Mouse (Mus musculus) MEL (cell line): ENCODE results near the gene Olfr362. TPM values are rescaled to one million over a fixed set of nuclear protein-coding genes. Genes with fewer than 3 reads are reported as not detected.
"Not testable (repeated sequence)": the region's sequence is repeated elsewhere in the genome, so short reads cannot be mapped to it uniquely, and the experiment has no call there.

Experiments
- DNase-seq: peaks from one replicate; pipeline ENCODE4 v3.0.0; 2011; ENCODE audit warnings: low read depth, low spot score
- H3K27ac ChIP-seq: 2 replicates; pipeline ENCODE4 v1.5.1; 2012; ENCODE audit warnings: low read depth, mild to moderate bottlenecking, control low read depth, low read length, moderate library complexity; ENCODE audit not compliant: control insufficient read depth
- H3K27me3 ChIP-seq, 2 experiments: fragments of 150-350 bp in 1 of 2; sonication (generic) in 1 of 2; 2 replicates each; pipeline ENCODE4 v1.6.1; 2012; ENCODE audit warnings: low read length in 2 of 2, mild to moderate bottlenecking in 2 of 2, improper control_type of control experiment in 1 of 2, moderate library complexity in 1 of 2; ENCODE audit not compliant: insufficient read depth in 2 of 2, control insufficient read depth in 1 of 2
- H3K36me3 ChIP-seq, 2 experiments: 2 replicates each; pipeline ENCODE4 v1.6.1; 2012 to 2014; ENCODE audit warnings: low read length in 2 of 2, improper control_type of control experiment in 1 of 2, inconsistent platforms in 1 of 2, mild to moderate bottlenecking in 1 of 2; ENCODE audit not compliant: insufficient read depth in 2 of 2, control insufficient read depth in 1 of 2
- H3K4me1 ChIP-seq, 2 experiments: fragments of 150-350 bp in 1 of 2; sonication (generic) in 1 of 2; 2 replicates each; pipeline ENCODE4 v1.6.1; 2012; ENCODE audit warnings: low read length in 2 of 2, improper control_type of control experiment in 1 of 2, mild to moderate bottlenecking in 1 of 2; ENCODE audit not compliant: insufficient read depth in 2 of 2, control insufficient read depth in 1 of 2
- H3K4me3 ChIP-seq, 2 experiments: fragments of 150-350 bp in 1 of 2; sonication (generic) in 1 of 2; 2 replicates each; pipeline ENCODE4 v1.5.1; 2012; ENCODE audit warnings: low read depth in 2 of 2, low read length in 2 of 2, mild to moderate bottlenecking in 2 of 2, moderate library complexity in 2 of 2, control low read depth in 1 of 2, improper control_type of control experiment in 1 of 2; ENCODE audit not compliant: control insufficient read depth in 1 of 2, insufficient read depth in 1 of 2
- H3K79me2 ChIP-seq: 2 replicates; pipeline ENCODE4 v1.6.1; 2012; ENCODE audit warnings: mild to moderate bottlenecking, low read length, moderate library complexity; ENCODE audit not compliant: control insufficient read depth, poor library complexity, insufficient read depth
- H3K9ac ChIP-seq: 2 replicates; pipeline ENCODE4 v1.6.1; 2012; ENCODE audit warnings: low read depth, mild to moderate bottlenecking, control low read depth, low read length, moderate library complexity; ENCODE audit not compliant: control insufficient read depth, poor library complexity, severe bottlenecking
- H3K9me3 ChIP-seq: fragments of 150-350 bp; sonication (generic); replicated peaks from 2 replicates; pipeline ENCODE4 v1.6.1; 2012; ENCODE audit warnings: mild to moderate bottlenecking, low read length, improper control_type of control experiment, moderate library complexity; ENCODE audit not compliant: insufficient read depth
- BHLHE40 ChIP-seq: IDR thresholded peaks from 2 replicates; pipeline ENCODE4 v1.6.1; 2012; ENCODE audit warnings: low read depth, mild to moderate bottlenecking, inconsistent platforms, low read length, improper control_type of control experiment, borderline replicate concordance
- CHD1 ChIP-seq: IDR thresholded peaks from 2 replicates; pipeline ENCODE4 v1.6.1; 2012; ENCODE audit warnings: low read depth, mild to moderate bottlenecking, inconsistent platforms, low read length, improper control_type of control experiment
- E2F4 ChIP-seq: IDR thresholded peaks from 2 replicates; pipeline ENCODE4 v1.6.1; 2011; ENCODE audit warnings: low read depth, low read length, improper control_type of control experiment, borderline replicate concordance
- GATA1 ChIP-seq: IDR thresholded peaks from 2 replicates; pipeline ENCODE4 v1.6.1; 2011; ENCODE audit warnings: low read depth, low read length, improper control_type of control experiment
- JUND ChIP-seq: IDR thresholded peaks from 2 replicates; pipeline ENCODE4 v1.6.1; 2011; ENCODE audit warnings: low read depth, mild to moderate bottlenecking, improper control_type of control experiment, low read length
- KAT2A ChIP-seq: conservative IDR thresholded peaks from 2 replicates; pipeline ENCODE4 v1.6.1; 2012; ENCODE audit warnings: low read depth, low read length, improper control_type of control experiment, inconsistent platforms
- MAX ChIP-seq: IDR thresholded peaks from 2 replicates; pipeline ENCODE4 v1.6.1; 2011; ENCODE audit warnings: low read length, improper control_type of control experiment
- MAZ ChIP-seq: IDR thresholded peaks from 2 replicates; pipeline ENCODE4 v1.6.1; 2012; ENCODE audit warnings: low read depth, mild to moderate bottlenecking, inconsistent platforms, low read length, improper control_type of control experiment
- MXI1 ChIP-seq: IDR thresholded peaks from 2 replicates; pipeline ENCODE4 v1.6.1; 2011; ENCODE audit warnings: mild to moderate bottlenecking, low read depth, low read length, improper control_type of control experiment
- MYC ChIP-seq: IDR thresholded peaks from 2 replicates; pipeline ENCODE4 v1.6.1; 2011; ENCODE audit warnings: low read depth, mild to moderate bottlenecking, low read length, improper control_type of control experiment, moderate library complexity
- NRF1 ChIP-seq: IDR thresholded peaks from 2 replicates; pipeline ENCODE4 v1.6.1; 2014; ENCODE audit warnings: low read depth, mild to moderate bottlenecking, inconsistent platforms, low read length, improper control_type of control experiment, moderate library complexity; ENCODE audit not compliant: poor library complexity, insufficient read depth, severe bottlenecking
- POLR2AphosphoS5 ChIP-seq: IDR thresholded peaks from 2 replicates; pipeline ENCODE4 v1.6.1; 2012; ENCODE audit warnings: low read depth, borderline replicate concordance, mild to moderate bottlenecking, inconsistent platforms, low read length, moderate library complexity, mixed read lengths
- RAD21 ChIP-seq: IDR thresholded peaks from 2 replicates; pipeline ENCODE4 v1.6.1; 2011; ENCODE audit warnings: mild to moderate bottlenecking, low read depth, low read length, improper control_type of control experiment
- SIN3A ChIP-seq: IDR thresholded peaks from 2 replicates; pipeline ENCODE4 v1.6.1; 2012; ENCODE audit warnings: low read length, improper control_type of control experiment, inconsistent platforms
- TBP ChIP-seq: IDR thresholded peaks from 2 replicates; pipeline ENCODE4 v1.8.0; 2011; ENCODE audit warnings: low read depth, low read length, improper control_type of control experiment
- TCF12 ChIP-seq: IDR thresholded peaks from 2 replicates; pipeline ENCODE4 v1.6.1; 2014; ENCODE audit warnings: low read depth, mild to moderate bottlenecking, inconsistent platforms, low read length, improper control_type of control experiment, moderate library complexity
- UBTF ChIP-seq: IDR thresholded peaks from 2 replicates; pipeline ENCODE4 v1.6.1; 2012; ENCODE audit warnings: low read depth, mild to moderate bottlenecking, inconsistent platforms, low read length, improper control_type of control experiment, moderate library complexity, borderline replicate concordance; ENCODE audit not compliant: insufficient read depth
- ZC3H11A ChIP-seq: IDR thresholded peaks from 2 replicates; pipeline ENCODE4 v1.6.1; 2012; ENCODE audit warnings: low read depth, mild to moderate bottlenecking, inconsistent platforms, low read length, improper control_type of control experiment
- ZNF384 ChIP-seq: IDR thresholded peaks from 2 replicates; pipeline ENCODE4 v1.6.1; 2012; ENCODE audit warnings: low read depth, mild to moderate bottlenecking, inconsistent platforms, low read length, improper control_type of control experiment
- polyA plus RNA-seq, 2 experiments: library from polyadenylated mRNA; stranded (reverse) in 1 of 2; unstranded in 1 of 2; fragments of >175 nt in 1 of 2; fragments of >200 nt in 1 of 2; gene quantifications; 2 replicates each; pipeline versions ENCODE4 v1.2.1 to v1.2.4; 2012; ENCODE audit warnings: low replicate concordance in 2 of 2, low read depth in 1 of 2; ENCODE audit not compliant: insufficient read length in 2 of 2, insufficient read depth in 1 of 2, missing spikeins in 1 of 2
- total RNA-seq: library from RNA; depleted of rRNA; stranded (reverse); fragments of 300-350 nt; gene quantifications from 2 replicates; pipeline ENCODE4 v1.2.3, GENCODE M21; 2012; rRNA removed

The Olfr362 gene
- total RNA-seq = not detected in 2 replicates
- polyA plus RNA-seq = not detected

- Histone ChIP-seq H3K27ac (no peak within 1 kb of the TSS), H3K36me3 (no peaks in the 10 kb centered on the region), H3K4me3 (no peak within 1 kb of the TSS), H3K9ac (no peak within 1 kb of the TSS), H3K9me3 (no peaks in the 10 kb centered on the region), H3K79me2 (no peaks in the 10 kb centered on the region), H3K4me1 (no peaks in the 10 kb centered on the region), H3K27me3 (no peaks in the 10 kb centered on the region)
- DNase-seq = no peak
- TF ChIP-seq SIN3A = no peak
- TF ChIP-seq ZNF384 = no peak
- no peak for TF ChIP-seq GATA1
- TF ChIP-seq NRF1 = no peak
- TF ChIP-seq MAZ = no peak
- no peak for TF ChIP-seq MXI1
- no peak for TF ChIP-seq RAD21
- no peak for TF ChIP-seq KAT2A
- no peak for TF ChIP-seq MYC
- TF ChIP-seq BHLHE40 = no peak
- no peak for TF ChIP-seq POLR2AphosphoS5
These were observed at the start of gene Olfr362 for GRCm38 (mm10) chr2:37117810-37118209. Olfr362 (minus strand) TSS chr2:37117910.

DNA sequence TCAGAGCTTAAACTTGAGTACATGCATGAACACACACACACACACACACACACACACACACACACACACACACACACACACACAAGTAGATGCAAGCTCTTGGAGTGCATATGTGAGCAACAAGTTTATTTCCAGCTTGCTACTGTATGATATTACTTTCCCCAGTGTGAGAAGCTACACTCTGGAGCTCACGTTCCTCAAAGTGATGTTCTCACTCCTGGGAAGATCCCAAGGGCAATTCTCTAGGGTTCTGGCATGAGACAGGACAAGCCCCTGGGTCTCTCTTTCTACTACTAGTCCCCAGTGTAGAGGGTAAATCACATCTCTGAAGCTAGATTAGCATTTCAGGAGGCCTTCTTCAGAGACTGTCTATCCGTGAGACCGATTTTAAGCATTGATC lies 21.3 kb upstream of the Olfr362 start, which contains the start of gene Olfr364-ps1:
Olfr364-ps1 (plus strand) TSS at position 301 of the 400 bp plus-strand sequence.
- H3K4me3 ChIP-seq = no peak within 1 kb of the TSS
- H3K9me3 ChIP-seq = no peaks in the 10 kb centered on the region
- no peak for DNase-seq
- H3K36me3 ChIP-seq = no peaks in the 10 kb centered on the region
- no peak within 1 kb of the TSS for H3K27ac ChIP-seq
- H3K9ac ChIP-seq = no peak within 1 kb of the TSS
- no peaks in the 10 kb centered on the region for H3K4me1 ChIP-seq
- TF ChIP-seq TCF12 = no peak
- TF ChIP-seq UBTF = no peak
- TF ChIP-seq MAX = no peak
- no peak for TF ChIP-seq SIN3A
- no peak for TF ChIP-seq CHD1
- TF ChIP-seq ZC3H11A = no peak
- TF ChIP-seq JUND = no peak
- TF ChIP-seq TBP = no peak
- no peak for TF ChIP-seq E2F4
- TF ChIP-seq NRF1 = no peak
- TF ChIP-seq MXI1 = no peak
- TF ChIP-seq, all 39 proteins: peak for 0
- Histone ChIP-seq H3K79me2 (no peaks in the 10 kb centered on the region), H3K27me3 (no peaks in the 10 kb centered on the region)

GRCm38 (mm10) chr2:37089190-37089589 lies 28.5 kb downstream of the Olfr362 start, which contains the start of gene Olfr361:
Olfr361 (minus strand) TSS chr2:37089290.
- not testable (repeated sequence) for DNase-seq, H3K27me3 ChIP-seq, H3K27ac ChIP-seq, H3K4me1 ChIP-seq, H3K4me3 ChIP-seq, H3K36me3 ChIP-seq, H3K9me3 ChIP-seq, H3K9ac ChIP-seq, H3K79me2 ChIP-seq
